Mouse (Mus musculus) small intestine, adult 2 months (tissue): Measurements from ENCODE around the gene Cep57.

Experiments
- CTCF ChIP-seq: fragments of 200-500 bp; IDR thresholded peaks from 2 replicates; pipeline ENCODE4 v1.5.1; 2012; ENCODE audit warnings: low read depth, mild to moderate bottlenecking, control low read depth, inconsistent platforms, low read length, moderate library complexity, mixed read lengths; ENCODE audit not compliant: insufficient replicate concordance, insufficient read length; ENCODE audit errors: extremely low read depth
- POLR2A ChIP-seq: fragments of 200-500 bp; IDR thresholded peaks from 2 replicates; pipeline ENCODE4 v1.6.1; 2012; ENCODE audit warnings: low read depth, mild to moderate bottlenecking, control low read depth, inconsistent platforms, low read length, moderate library complexity

GRCm38 (mm10) chr9:13774732-13775131 is 52.2 kb downstream of the Cep57 start:
- no peak for TF ChIP-seq POLR2A
- no peak for TF ChIP-seq CTCF
